Mouse (Mus musculus): ENCODE data around the gene Smurf1. TPM values are rescaled to one million over a fixed set of nuclear protein-coding genes. Genes with fewer than 3 reads are reported as not detected.

Smurf1 gene
- polyA plus RNA-seq, 1 experiment from 2014 or later: 12.1 TPM

DNA sequence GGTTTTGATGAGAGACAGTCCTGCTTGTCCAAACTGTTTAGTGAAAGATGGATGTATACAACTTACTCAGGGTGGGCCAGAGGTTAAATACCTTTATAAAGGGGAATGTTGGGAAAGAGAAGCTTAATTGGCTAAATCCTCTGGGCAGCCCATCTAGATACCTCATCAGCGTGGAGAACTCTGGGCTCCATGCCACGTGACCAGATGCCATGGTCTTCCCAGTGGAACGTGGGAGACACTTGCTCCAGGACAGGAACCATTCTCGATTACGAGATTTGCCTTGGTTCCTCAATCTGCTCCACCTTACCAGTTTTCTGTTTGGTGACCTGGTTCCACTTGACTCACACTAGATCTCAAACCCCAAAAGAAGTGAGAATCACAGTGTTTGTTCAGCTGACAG is 116.9 kb downstream of the Smurf1 start:
- DNase-seq (ENCODE audit: extremely low spot score, low spot score): no peak
- H3K27me3 ChIP-seq (ENCODE audit: poor library complexity, severe bottlenecking): no peaks in the 10 kb centered on the region
- H3K27ac ChIP-seq: no peak overlapping the region
- H3K4me3 ChIP-seq: no peak overlapping the region
- WGBS: 97% methylated on average over 5 of the region's 5 CpGs
- no peaks in the 10 kb centered on the region for H3K9me3 ChIP-seq
- H3K4me1 ChIP-seq: no peaks in the 10 kb centered on the region
- H3K36me3 ChIP-seq (replicated peaks): peaks cover 100% of the 10 kb centered on the region

GRCm38 (mm10) chr5:144845352-144845751 is 120.3 kb downstream of the Smurf1 start:
- no peaks in the 10 kb centered on the region for H3K4me1 ChIP-seq
- H3K9me3 ChIP-seq: no peaks in the 10 kb centered on the region
- H3K4me3 ChIP-seq: no peak overlapping the region
- no peak for DNase-seq (ENCODE audit: extremely low spot score, low spot score)
- WGBS: 96% methylated on average over 20 of the region's 20 CpGs
- H3K27ac ChIP-seq: no peak overlapping the region
- no peaks in the 10 kb centered on the region for H3K27me3 ChIP-seq (ENCODE audit: poor library complexity, severe bottlenecking)
- peaks cover 100% of the 10 kb centered on the region for H3K36me3 ChIP-seq (replicated peaks)

DNA sequence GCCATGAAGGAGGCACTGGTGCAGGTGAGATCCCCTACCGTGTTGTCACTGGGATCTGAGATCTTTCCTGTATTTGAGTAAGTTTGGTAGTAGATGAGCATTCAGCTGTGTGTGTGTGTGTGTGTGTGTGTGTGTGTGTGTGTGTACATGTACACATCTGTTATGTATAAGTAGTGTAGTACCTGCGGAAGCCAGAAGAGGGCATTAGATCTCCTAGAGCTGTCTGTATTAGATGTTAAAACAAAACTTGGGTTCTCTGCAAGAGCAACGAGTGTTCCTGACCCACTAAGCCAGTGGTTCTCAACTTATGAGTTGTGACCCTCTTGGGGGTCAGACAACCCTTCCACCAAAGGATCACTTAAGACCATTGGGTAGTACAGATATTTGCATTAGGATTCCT is 129.5 kb downstream of the Smurf1 start:
- H3K27ac ChIP-seq: no peak overlapping the region
- H3K9me3 ChIP-seq: no peaks in the 10 kb centered on the region
- H3K4me1 ChIP-seq: no peaks in the 10 kb centered on the region
- peaks cover 100% of the 10 kb centered on the region for H3K36me3 ChIP-seq (replicated peaks)
- WGBS: 89% methylated on average over 3 of the region's 3 CpGs
- no peaks in the 10 kb centered on the region for H3K27me3 ChIP-seq (ENCODE audit: poor library complexity, severe bottlenecking)
- no peak for DNase-seq (ENCODE audit: extremely low spot score, low spot score)
- no peak overlapping the region for H3K4me3 ChIP-seq

- Histone ChIP-seq H3K9me3 (no peaks in the 10 kb centered on the region), H3K27ac (no peak overlapping the region), H3K27me3 (ENCODE audit: poor library complexity, severe bottlenecking) (no peaks in the 10 kb centered on the region), H3K36me3 (replicated peaks) (peaks cover 100% of the 10 kb centered on the region), H3K4me1 (no peaks in the 10 kb centered on the region), H3K4me3 (no peak overlapping the region)
- no peak for DNase-seq (ENCODE audit: extremely low spot score, low spot score)
- 89% methylated on average over 9 of the region's 9 CpGs for WGBS
Observed at GRCm38 (mm10) chr5:144831840-144832469, 133.7 kb downstream of the Smurf1 start.

DNA sequence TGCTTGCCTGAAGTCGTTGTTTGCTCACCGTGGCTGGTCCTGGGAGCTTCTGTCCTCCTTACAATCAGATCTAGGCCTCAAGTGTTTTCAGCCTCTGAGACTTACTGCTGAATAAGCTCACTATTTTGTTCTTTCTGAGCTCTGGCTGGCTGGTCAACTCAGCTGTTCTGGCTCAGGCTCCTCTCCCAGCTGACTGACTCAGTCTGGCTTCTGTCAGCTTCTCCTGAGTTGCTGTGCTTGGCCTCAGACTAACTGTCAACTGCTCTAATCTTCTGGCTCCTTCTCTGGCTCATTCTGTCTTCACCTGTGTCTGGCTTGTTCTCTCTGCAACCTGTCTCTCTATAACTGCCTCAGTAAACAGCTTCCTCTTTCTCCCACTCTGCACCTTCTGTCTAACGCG is 136.0 kb downstream of the Smurf1 start:
- Histone ChIP-seq H3K9me3 (no peaks in the 10 kb centered on the region), H3K27ac (no peak overlapping the region), H3K4me3 (no peak overlapping the region), H3K27me3 (ENCODE audit: poor library complexity, severe bottlenecking) (no peaks in the 10 kb centered on the region), H3K36me3 (replicated peaks) (peaks cover 100% of the 10 kb centered on the region), H3K4me1 (no peaks in the 10 kb centered on the region)
- DNase-seq (ENCODE audit: extremely low spot score, low spot score): no peak
- 98% methylated on average over 4 of the region's 4 CpGs for WGBS

DNA sequence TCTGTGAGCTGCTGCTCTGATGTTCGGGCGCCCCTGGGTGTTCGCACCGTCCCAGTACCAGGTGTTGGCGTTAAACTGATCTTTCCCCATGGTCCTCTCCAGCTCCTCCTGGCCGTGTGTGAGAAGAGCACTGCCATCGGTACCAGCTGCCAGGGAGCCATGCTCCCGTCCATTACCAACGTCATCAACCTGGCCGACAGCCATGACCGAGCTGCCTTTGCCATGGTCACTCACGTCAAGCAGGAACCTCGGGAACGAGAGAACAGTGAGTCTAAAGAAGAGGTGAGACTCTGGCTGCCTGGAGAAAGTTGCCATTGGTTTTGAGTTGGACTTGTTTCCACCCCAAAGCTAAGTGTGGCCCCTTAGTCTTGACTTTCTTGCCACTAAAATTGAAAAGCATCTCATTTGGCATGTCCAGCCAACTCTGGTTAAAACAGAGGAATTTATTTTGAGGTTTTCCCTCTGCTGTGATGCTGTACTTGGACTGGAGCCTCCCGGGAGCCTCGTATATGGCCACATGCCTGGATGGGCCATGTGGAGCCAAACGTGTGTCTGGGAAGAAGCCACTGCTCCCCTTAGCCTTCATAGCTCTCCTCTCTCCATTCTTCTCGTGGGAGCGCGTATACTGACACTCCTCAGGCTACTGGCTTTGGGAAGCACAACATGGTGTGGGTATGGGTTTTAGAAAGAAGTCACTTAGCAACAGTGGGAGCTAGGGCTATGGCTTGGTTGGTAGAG is 137.1 kb downstream of the Smurf1 start:
- H3K27me3 ChIP-seq (ENCODE audit: poor library complexity, severe bottlenecking): no peaks in the 10 kb centered on the region
- no peak overlapping the region for H3K27ac ChIP-seq
- H3K36me3 ChIP-seq (replicated peaks): peaks cover 100% of the 10 kb centered on the region
- WGBS: 94% methylated on average over 20 of the region's 20 CpGs
- no peak for DNase-seq (ENCODE audit: extremely low spot score, low spot score)
- H3K4me3 ChIP-seq: no peak overlapping the region
- no peaks in the 10 kb centered on the region for H3K4me1 ChIP-seq
- no peaks in the 10 kb centered on the region for H3K9me3 ChIP-seq

Small RNA genes lying within 50 kb of the gene (microRNA-seq; reads per million reads assigned to microRNA genes)
- not detected for gene Mir7039

Other genes with a start within 250 kb of the Smurf1 start
- gene Tmem130, start 204.0 kb downstream of the Smurf1 start, polyA plus RNA-seq (2016; fragmentation: Nextera tagmentation; extraction: Ambion mirVana): 1.4 and 2.0 TPM in 2 replicates
- 73.2 and 76.2 TPM in 2 replicates for gene Trrap, start 198.1 kb downstream of the Smurf1 start, polyA plus RNA-seq (2016; fragmentation: Nextera tagmentation; extraction: Ambion mirVana)
- gene Gm4871, start 66.9 kb upstream of the Smurf1 start, polyA plus RNA-seq (2016; fragmentation: Nextera tagmentation; extraction: Ambion mirVana): not detected in 2 replicates
- gene 1700018F24Rik, start 77.1 kb upstream of the Smurf1 start, polyA plus RNA-seq (2016; fragmentation: Nextera tagmentation; extraction: Ambion mirVana): not detected in 2 replicates
- 120 and 121 TPM in 2 replicates for gene Arpc1a, start 118.0 kb upstream of the Smurf1 start, polyA plus RNA-seq (2016; fragmentation: Nextera tagmentation; extraction: Ambion mirVana)
- gene Kpna7, start 118.2 kb upstream of the Smurf1 start, polyA plus RNA-seq (2016; fragmentation: Nextera tagmentation; extraction: Ambion mirVana): not detected in 2 replicates
- 82.9 and 83.4 TPM in 2 replicates for gene Arpc1b, start 148.4 kb upstream of the Smurf1 start, polyA plus RNA-seq (2016; fragmentation: Nextera tagmentation; extraction: Ambion mirVana)
- 148 and 151 TPM in 2 replicates for gene Pdap1, start 174.4 kb upstream of the Smurf1 start, polyA plus RNA-seq (2016; fragmentation: Nextera tagmentation; extraction: Ambion mirVana)
- gene Bud31, start 174.5 kb upstream of the Smurf1 start, polyA plus RNA-seq (2016; fragmentation: Nextera tagmentation; extraction: Ambion mirVana): 250 and 253 TPM in 2 replicates
- gene Ptcd1, start 201.3 kb upstream of the Smurf1 start, polyA plus RNA-seq (2016; fragmentation: Nextera tagmentation; extraction: Ambion mirVana): 17.5 and 18.9 TPM in 2 replicates
- 91.4 and 92.5 TPM in 2 replicates for gene Cpsf4, start 201.4 kb upstream of the Smurf1 start, polyA plus RNA-seq (2016; fragmentation: Nextera tagmentation; extraction: Ambion mirVana)
- gene Atp5j2, start 226.2 kb upstream of the Smurf1 start, polyA plus RNA-seq (2016; fragmentation: Nextera tagmentation; extraction: Ambion mirVana): 508 and 509 TPM in 2 replicates
- gene Zkscan14, start 236.0 kb upstream of the Smurf1 start, polyA plus RNA-seq (2016; fragmentation: Nextera tagmentation; extraction: Ambion mirVana): 5.9 and 6.5 TPM in 2 replicates
- gene Zkscan5, start 238.7 kb upstream of the Smurf1 start, polyA plus RNA-seq (2016; fragmentation: Nextera tagmentation; extraction: Ambion mirVana): 18.4 and 18.9 TPM in 2 replicates